Mouse (Mus musculus) megakaryocyte, embryonic 14.5 days (primary cell): ENCODE measurements at regions not wholly inside any gene's neighbourhood (a gene's known extent, or its start where the extent isn't known, plus 50 kb on each side); places are given as distances from the start of the nearest gene placed in this dataset.
"Not testable (repeated sequence)": the region's sequence is repeated elsewhere in the genome, so short reads cannot be mapped to it uniquely, and the experiment has no call there.

ENCODE experiments used
- H3K27me3 ChIP-seq: replicated peaks from 2 replicates; pipeline ENCODE3; 2012; ENCODE audit warnings: inconsistent platforms
- H3K36me3 ChIP-seq: replicated peaks from 2 replicates; pipeline ENCODE3; 2012; ENCODE audit warnings: low read length, inconsistent platforms, mixed read lengths
- H3K4me1 ChIP-seq: 2 replicates; pipeline ENCODE4 v1.6.1; 2012; ENCODE audit warnings: inconsistent platforms
- H3K4me3 ChIP-seq: replicated peaks from 2 replicates; pipeline ENCODE3; 2012; ENCODE audit warnings: moderate library complexity, mild to moderate bottlenecking, inconsistent platforms
- H3K9me3 ChIP-seq: 2 replicates; pipeline ENCODE4 v1.6.1; 2012; ENCODE audit warnings: inconsistent platforms
- FLI1 ChIP-seq: IDR thresholded peaks from 2 replicates; pipeline ENCODE4 v1.6.1; 2012; ENCODE audit warnings: low read length, inconsistent platforms, mixed read lengths
- GATA1 ChIP-seq: IDR thresholded peaks from 3 replicates; pipeline ENCODE4 v1.6.1; 2012; ENCODE audit warnings: mixed read lengths, low read length, inconsistent platforms, borderline replicate concordance

GRCm38 (mm10) chr3:78958781-78959180, 327.5 kb downstream of the Rapgef2 start:
- Histone ChIP-seq H3K4me3 (no peak overlapping the region), H3K27me3 (peaks cover 23% of the 10 kb centered on the region), H3K9me3 (peaks cover 4% of the 10 kb centered on the region), H3K4me1 (peaks cover under 1% of the 10 kb centered on the region), H3K36me3 (no peaks in the 10 kb centered on the region)
- TF ChIP-seq GATA1 = no peak
- no peak for TF ChIP-seq FLI1

- TF ChIP-seq FLI1 (no peak), GATA1 (no peak)
- H3K4me3 ChIP-seq = no peak overlapping the region
These were observed 331.0 kb downstream of the Rapgef2 start for GRCm38 (mm10) chr3:78955364-78955763.

GRCm38 (mm10) chr3:78949385-78949784, 336.9 kb downstream of the Rapgef2 start:
- not testable (repeated sequence) for H3K27me3 ChIP-seq, H3K4me3 ChIP-seq, H3K36me3 ChIP-seq, H3K9me3 ChIP-seq, H3K4me1 ChIP-seq

More at GRCm38 (mm10) chr3:78955364-78955763, 331.0 kb downstream of the Rapgef2 start:
- Histone ChIP-seq H3K27me3 (no peaks in the 10 kb centered on the region), H3K9me3 (peaks cover 4% of the 10 kb centered on the region), H3K36me3 (no peaks in the 10 kb centered on the region), H3K4me1 (no peaks in the 10 kb centered on the region)

- Histone ChIP-seq H3K36me3 (no peaks in the 10 kb centered on the region), H3K9me3 (no peaks in the 10 kb centered on the region), H3K4me1 (no peaks in the 10 kb centered on the region), H3K27me3 (no peaks in the 10 kb centered on the region), H3K4me3 (no peak overlapping the region)
- TF ChIP-seq GATA1 (no peak), FLI1 (no peak)
These were observed 337.6 kb downstream of the Rapgef2 start for GRCm38 (mm10) chr3:78948700-78949099.

GRCm38 (mm10) chr3:78948171-78948570, 338.1 kb downstream of the Rapgef2 start:
- TF ChIP-seq GATA1 = no peak
- no peak for TF ChIP-seq FLI1

GRCm38 (mm10) chr3:78947183-78947582, 339.1 kb downstream of the Rapgef2 start:
- TF ChIP-seq GATA1 (no peak), FLI1 (no peak)
- no peaks in the 10 kb centered on the region for H3K27me3 ChIP-seq
- H3K9me3 ChIP-seq = no peaks in the 10 kb centered on the region
- no peaks in the 10 kb centered on the region for H3K4me1 ChIP-seq
- H3K4me3 ChIP-seq = no peak overlapping the region
- H3K36me3 ChIP-seq = no peaks in the 10 kb centered on the region

More at GRCm38 (mm10) chr3:78948171-78948570, 338.1 kb downstream of the Rapgef2 start:
- no peaks in the 10 kb centered on the region for H3K27me3 ChIP-seq
- H3K36me3 ChIP-seq = no peaks in the 10 kb centered on the region
- H3K9me3 ChIP-seq = no peaks in the 10 kb centered on the region
- no peak overlapping the region for H3K4me3 ChIP-seq
- no peaks in the 10 kb centered on the region for H3K4me1 ChIP-seq

- Histone ChIP-seq H3K27me3 (no peaks in the 10 kb centered on the region), H3K36me3 (no peaks in the 10 kb centered on the region), H3K9me3 (peaks cover 4% of the 10 kb centered on the region; the same call in 1 of the 2 replicates), H3K4me3 (no peak overlapping the region), H3K4me1 (no peaks in the 10 kb centered on the region)
- TF ChIP-seq GATA1 = no peak
- no peak for TF ChIP-seq FLI1
These were observed 342.1 kb downstream of the Rapgef2 start for GRCm38 (mm10) chr3:78944185-78944584.

- H3K4me1 ChIP-seq = no peaks in the 10 kb centered on the region
- no peaks in the 10 kb centered on the region for H3K36me3 ChIP-seq
- H3K27me3 ChIP-seq = no peaks in the 10 kb centered on the region
- no peaks in the 10 kb centered on the region for H3K9me3 ChIP-seq
- H3K4me3 ChIP-seq = no peak overlapping the region
- TF ChIP-seq GATA1 (no peak), FLI1 (no peak)
These were observed 353.3 kb downstream of the Rapgef2 start for GRCm38 (mm10) chr3:78932975-78933374.

- H3K36me3 ChIP-seq = no peaks in the 10 kb centered on the region
- no peak for TF ChIP-seq GATA1
- TF ChIP-seq FLI1 = no peak
- no peaks in the 10 kb centered on the region for H3K27me3 ChIP-seq
- no peak overlapping the region for H3K4me3 ChIP-seq
- peaks cover 3% of the 10 kb centered on the region; the same call in 1 of the 2 replicates for H3K4me1 ChIP-seq
- H3K9me3 ChIP-seq = no peaks in the 10 kb centered on the region
These were observed 366.5 kb downstream of the Rapgef2 start for GRCm38 (mm10) chr3:78919850-78920249.

- no peaks in the 10 kb centered on the region for H3K9me3 ChIP-seq
- H3K27me3 ChIP-seq = no peaks in the 10 kb centered on the region
- TF ChIP-seq FLI1 (no peak), GATA1 (no peak)
- peak overlapping the region; percentile 71 for H3K4me3 ChIP-seq
- peaks cover 3% of the 10 kb centered on the region; the same call in 1 of the 2 replicates for H3K4me1 ChIP-seq
- H3K36me3 ChIP-seq = no peaks in the 10 kb centered on the region
These were observed 366.9 kb downstream of the Rapgef2 start for GRCm38 (mm10) chr3:78919407-78919806.
